Mouse (Mus musculus): ENCODE results near the gene Ifne. TPM values are rescaled to one million over a fixed set of nuclear protein-coding genes. Genes with fewer than 3 reads are reported as not detected.
A peak's percentile ranks its signal among the peaks of the same experiment; 100 is the strongest.

Gene Ifne
- polyA plus RNA-seq, 1 experiment from 2014 or later = not detected

GRCm38 (mm10) chr4:88916306-88916705 is 36.3 kb upstream of the Ifne start:
- no peak for ATAC-seq (ENCODE audit: low read depth)
- no peak overlapping the region for H3K4me3 ChIP-seq (ENCODE audit: low read depth, low read length)
- 73% methylated on average over 4 of the region's 4 CpGs for WGBS (ENCODE audit: insufficient replicate concordance)
- H3K9me3 ChIP-seq (replicated peaks; ENCODE audit: control insufficient read depth, low read length) = no peaks in the 10 kb centered on the region
- H3K4me2 ChIP-seq (ENCODE audit: low read depth, low read length) = no peak overlapping the region
- no peaks in the 10 kb centered on the region for H3K36me3 ChIP-seq (ENCODE audit: control insufficient read depth, insufficient read depth)
- H3K27ac ChIP-seq (ENCODE audit: low read length) = no peak overlapping the region
- H3K9ac ChIP-seq (ENCODE audit: low read depth, low read length) = no peak overlapping the region
- H3K27me3 ChIP-seq (ENCODE audit: control insufficient read depth, insufficient read depth, low read depth, low read length) = no peaks in the 10 kb centered on the region
- peaks cover 24% of the 10 kb centered on the region for H3K4me1 ChIP-seq (ENCODE audit: control insufficient read depth, low read depth, low read length)

DNA sequence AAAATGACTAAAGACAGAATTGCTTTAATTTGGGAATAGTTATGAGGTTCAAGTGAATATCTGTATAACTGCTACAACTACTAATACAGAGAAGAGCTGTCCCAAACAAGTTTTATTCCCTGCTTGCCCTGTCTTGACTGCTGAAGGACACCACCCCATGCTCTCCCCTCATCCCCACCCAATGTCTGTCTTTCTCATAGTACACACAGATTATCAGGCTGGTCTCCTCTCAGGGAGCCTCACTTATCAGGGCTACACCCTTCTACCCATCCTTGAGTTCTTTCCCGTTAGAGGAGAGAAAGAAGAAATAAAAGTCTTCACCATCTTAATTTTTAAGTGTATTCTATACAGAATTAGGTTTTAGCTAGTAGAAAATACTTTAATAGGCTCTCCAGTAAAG is 34.0 kb upstream of the Ifne start:
- Histone ChIP-seq H3K36me3 (ENCODE audit: control insufficient read depth, insufficient read depth) (no peaks in the 10 kb centered on the region), H3K27me3 (ENCODE audit: control insufficient read depth, insufficient read depth, low read depth, low read length) (no peaks in the 10 kb centered on the region), H3K9me3 (replicated peaks; ENCODE audit: control insufficient read depth, low read length) (no peaks in the 10 kb centered on the region), H3K9ac (ENCODE audit: low read depth, low read length) (no peak overlapping the region), H3K27ac (ENCODE audit: low read length) (no peak overlapping the region), H3K4me3 (ENCODE audit: low read depth, low read length) (no peak overlapping the region), H3K4me1 (ENCODE audit: control insufficient read depth, low read depth, low read length) (peaks cover 27% of the 10 kb centered on the region), H3K4me2 (ENCODE audit: low read depth, low read length) (peak overlapping the region; percentile 20; the same call in 1 of the 2 replicates)
- 24% methylated on average over 1 of the region's 1 CpGs for WGBS (ENCODE audit: insufficient replicate concordance)
- ATAC-seq (ENCODE audit: low read depth) = peak; percentile 91

DNA sequence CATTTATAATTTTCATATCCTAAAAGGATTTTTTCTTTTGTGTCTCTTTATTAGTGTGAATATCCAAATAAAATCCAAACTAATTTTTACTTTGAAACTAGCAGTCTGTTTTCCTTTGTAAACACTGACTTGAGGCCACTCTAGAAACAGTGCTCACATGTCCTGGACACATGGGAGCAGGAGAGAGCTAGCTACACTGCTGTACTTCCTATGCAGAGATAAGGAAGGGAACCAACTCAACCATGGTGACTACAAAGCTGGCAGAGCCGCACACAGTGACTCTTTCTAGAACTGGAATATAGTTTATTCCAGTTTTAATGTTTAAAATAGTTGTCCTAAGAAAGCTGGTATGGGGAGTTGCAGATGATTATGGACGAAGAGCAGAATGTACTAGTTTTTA is 32.9 kb upstream of the Ifne start:
- H3K4me2 ChIP-seq (ENCODE audit: low read depth, low read length) = no peak overlapping the region
- H3K9me3 ChIP-seq (replicated peaks; ENCODE audit: control insufficient read depth, low read length) = no peaks in the 10 kb centered on the region
- H3K4me3 ChIP-seq (ENCODE audit: low read depth, low read length) = no peak overlapping the region
- no peaks in the 10 kb centered on the region for H3K36me3 ChIP-seq (ENCODE audit: control insufficient read depth, insufficient read depth)
- H3K4me1 ChIP-seq (ENCODE audit: control insufficient read depth, low read depth, low read length) = peaks cover 22% of the 10 kb centered on the region
- H3K27me3 ChIP-seq (ENCODE audit: control insufficient read depth, insufficient read depth, low read depth, low read length) = no peaks in the 10 kb centered on the region
- 46% methylated on average over 2 of the region's 2 CpGs for WGBS (ENCODE audit: insufficient replicate concordance)
- H3K27ac ChIP-seq (ENCODE audit: low read length) = no peak overlapping the region
- no peak overlapping the region for H3K9ac ChIP-seq (ENCODE audit: low read depth, low read length)
- peak; percentile 74 for ATAC-seq (ENCODE audit: low read depth)

DNA sequence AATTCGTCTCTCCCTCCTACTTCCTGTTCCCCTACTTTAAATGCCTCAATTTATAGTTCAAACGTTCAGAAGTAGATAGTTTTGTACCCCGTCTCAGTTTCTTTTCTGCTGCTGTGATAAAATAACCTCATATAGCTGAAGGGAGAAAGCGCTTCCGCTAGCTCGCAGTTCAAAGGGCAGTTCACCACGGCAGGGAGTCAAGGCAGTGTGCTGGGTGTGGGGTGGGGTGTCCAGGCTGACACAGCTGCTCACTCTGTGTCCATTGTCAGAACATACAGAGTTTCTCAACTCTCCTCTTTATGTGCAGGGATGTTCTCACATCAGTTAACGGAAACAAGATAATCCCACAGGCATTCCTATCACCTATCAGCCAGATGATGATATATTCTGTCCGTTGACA is 32.2 kb upstream of the Ifne start:
- H3K9me3 ChIP-seq (replicated peaks; ENCODE audit: control insufficient read depth, low read length) = no peaks in the 10 kb centered on the region
- H3K27ac ChIP-seq (ENCODE audit: low read length) = no peak overlapping the region; the same call in 1 of the 2 replicates
- H3K9ac ChIP-seq (ENCODE audit: low read depth, low read length) = 0 out of 2 replicates have a peak overlapping the region, but pooled peaks have one; percentile 20
- H3K4me1 ChIP-seq (ENCODE audit: control insufficient read depth, low read depth, low read length) = peaks cover 20% of the 10 kb centered on the region
- H3K4me2 ChIP-seq (ENCODE audit: low read depth, low read length) = peak overlapping the region; percentile 24; the same call in 1 of the 2 replicates
- no peaks in the 10 kb centered on the region for H3K27me3 ChIP-seq (ENCODE audit: control insufficient read depth, insufficient read depth, low read depth, low read length)
- ATAC-seq (ENCODE audit: low read depth) = peak; percentile 45
- 40% methylated on average over 9 of the region's 9 CpGs for WGBS (ENCODE audit: insufficient replicate concordance)
- no peak overlapping the region for H3K4me3 ChIP-seq (ENCODE audit: low read depth, low read length)
- no peaks in the 10 kb centered on the region for H3K36me3 ChIP-seq (ENCODE audit: control insufficient read depth, insufficient read depth)

DNA sequence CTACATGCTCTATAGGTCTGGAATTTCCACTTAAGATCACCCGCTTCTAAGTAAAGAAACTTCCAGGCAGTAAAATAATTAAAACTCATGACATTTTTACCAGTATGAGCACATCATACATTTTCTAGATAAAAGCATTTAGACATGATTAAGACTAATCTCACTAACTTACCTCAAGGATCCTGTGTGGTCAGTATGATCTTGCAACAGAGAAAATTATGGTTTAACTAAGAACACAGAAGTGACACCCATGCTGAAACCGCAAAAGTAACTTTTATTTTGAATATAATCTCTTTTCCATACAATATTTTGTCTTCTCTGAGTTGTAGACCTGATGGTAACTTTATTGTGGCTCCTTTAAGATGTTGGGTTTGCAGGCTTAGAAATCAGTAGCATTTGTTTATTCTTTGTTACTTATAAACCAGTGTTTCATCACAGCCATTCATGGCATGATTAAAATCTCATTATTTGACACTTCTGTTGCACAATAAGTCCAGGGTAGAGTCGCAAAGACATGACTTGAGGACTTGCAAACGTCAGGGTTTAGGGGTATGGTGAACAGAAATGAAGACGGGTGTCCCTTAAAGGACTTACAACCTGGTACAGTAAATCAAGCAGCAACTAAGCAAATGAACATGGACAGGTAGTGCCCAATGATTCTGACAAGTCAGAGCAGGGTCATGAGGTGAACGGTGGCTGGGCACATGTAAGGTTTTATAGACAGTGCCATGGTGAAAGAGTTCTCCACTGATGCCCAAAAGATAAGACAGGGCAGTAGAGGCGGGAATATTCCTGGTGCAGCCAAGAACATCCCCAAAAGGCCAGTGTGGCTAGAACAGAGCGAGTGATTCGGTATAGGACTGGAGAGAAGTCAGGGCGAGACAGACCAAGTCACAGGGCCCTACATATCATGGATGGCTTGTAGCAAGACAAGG is 29.9 kb upstream of the Ifne start:
- no peaks in the 10 kb centered on the region for H3K9me3 ChIP-seq (replicated peaks; ENCODE audit: control insufficient read depth, low read length)
- H3K4me1 ChIP-seq (ENCODE audit: control insufficient read depth, low read depth, low read length) = peaks cover 20% of the 10 kb centered on the region
- H3K27ac ChIP-seq (ENCODE audit: low read length) = no peak overlapping the region
- no peaks in the 10 kb centered on the region for H3K27me3 ChIP-seq (ENCODE audit: control insufficient read depth, insufficient read depth, low read depth, low read length)
- H3K9ac ChIP-seq (ENCODE audit: low read depth, low read length) = no peak overlapping the region
- no peak overlapping the region for H3K4me3 ChIP-seq (ENCODE audit: low read depth, low read length)
- no peaks in the 10 kb centered on the region for H3K36me3 ChIP-seq (ENCODE audit: control insufficient read depth, insufficient read depth)
- 69% methylated on average over 10 of the region's 10 CpGs for WGBS (ENCODE audit: insufficient replicate concordance)
- no peak for ATAC-seq (ENCODE audit: low read depth)
- no peak overlapping the region for H3K4me2 ChIP-seq (ENCODE audit: low read depth, low read length)

- Histone ChIP-seq H3K9me3 (replicated peaks; ENCODE audit: control insufficient read depth, low read length) (no peaks in the 10 kb centered on the region), H3K4me2 (ENCODE audit: low read depth, low read length) (no peak overlapping the region), H3K9ac (ENCODE audit: low read depth, low read length) (no peak overlapping the region), H3K4me3 (ENCODE audit: low read depth, low read length) (no peak overlapping the region), H3K4me1 (ENCODE audit: control insufficient read depth, low read depth, low read length) (no peaks in the 10 kb centered on the region), H3K27ac (ENCODE audit: low read length) (no peak overlapping the region), H3K36me3 (ENCODE audit: control insufficient read depth, insufficient read depth) (no peaks in the 10 kb centered on the region), H3K27me3 (ENCODE audit: control insufficient read depth, insufficient read depth, low read depth, low read length) (no peaks in the 10 kb centered on the region)
- ATAC-seq (ENCODE audit: low read depth) = no peak
These were observed 13.3 kb upstream of the Ifne start for GRCm38 (mm10) chr4:88893201-88893754.

DNA sequence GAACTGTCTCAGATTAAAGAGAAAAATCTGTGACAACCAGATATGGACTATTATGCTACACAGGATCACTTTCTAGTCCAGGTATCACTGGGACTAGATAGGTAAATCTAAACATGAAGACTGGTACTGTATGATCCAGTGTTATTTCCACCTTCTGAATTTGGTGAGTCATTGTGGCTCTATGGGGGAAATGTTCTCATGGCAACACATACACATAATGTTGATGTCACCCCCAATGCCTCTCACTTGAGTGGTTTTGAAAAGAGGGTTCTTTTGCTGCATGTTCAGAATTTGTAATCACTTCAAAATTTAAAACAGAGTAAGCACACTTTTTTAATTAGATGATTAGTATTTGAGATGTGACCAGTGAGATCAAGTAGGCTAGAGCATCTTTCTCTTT is 8.2 kb upstream of the Ifne start:
- no peak overlapping the region for H3K4me2 ChIP-seq (ENCODE audit: low read depth, low read length)
- H3K4me3 ChIP-seq (ENCODE audit: low read depth, low read length) = no peak overlapping the region
- H3K36me3 ChIP-seq (ENCODE audit: control insufficient read depth, insufficient read depth) = no peaks in the 10 kb centered on the region
- no peaks in the 10 kb centered on the region for H3K9me3 ChIP-seq (replicated peaks; ENCODE audit: control insufficient read depth, low read length)
- no peak for ATAC-seq (ENCODE audit: low read depth)
- no peak overlapping the region for H3K27ac ChIP-seq (ENCODE audit: low read length)
- H3K4me1 ChIP-seq (ENCODE audit: control insufficient read depth, low read depth, low read length) = no peaks in the 10 kb centered on the region
- no peaks in the 10 kb centered on the region for H3K27me3 ChIP-seq (ENCODE audit: control insufficient read depth, insufficient read depth, low read depth, low read length)
- H3K9ac ChIP-seq (ENCODE audit: low read depth, low read length) = no peak overlapping the region

DNA sequence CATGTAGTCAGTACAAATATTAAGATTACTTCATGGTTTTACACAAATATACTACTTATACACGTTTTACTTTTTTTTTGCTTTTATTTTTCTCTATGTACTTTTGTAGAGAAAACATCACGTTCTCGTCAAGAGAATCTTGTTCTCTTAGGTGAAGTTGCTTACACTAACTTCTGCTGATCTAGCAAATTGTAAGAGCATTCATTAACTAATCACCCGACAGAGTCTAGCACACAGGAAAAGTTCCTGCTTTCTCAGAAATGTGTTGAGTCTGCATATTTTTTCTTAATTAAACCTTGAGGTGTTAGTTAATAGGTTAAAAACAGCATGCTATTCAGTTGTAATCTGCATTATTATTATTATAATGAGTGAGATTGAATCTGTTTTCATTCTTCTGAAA is 1.2 kb downstream of the Ifne start:
- WGBS (ENCODE audit: insufficient replicate concordance) = 40% methylated on average over 4 of the region's 4 CpGs
- Histone ChIP-seq H3K27me3 (ENCODE audit: control insufficient read depth, insufficient read depth, low read depth, low read length) (no peaks in the 10 kb centered on the region), H3K4me1 (ENCODE audit: control insufficient read depth, low read depth, low read length) (peaks cover 25% of the 10 kb centered on the region), H3K4me2 (ENCODE audit: low read depth, low read length) (no peak overlapping the region), H3K36me3 (ENCODE audit: control insufficient read depth, insufficient read depth) (no peaks in the 10 kb centered on the region), H3K9me3 (replicated peaks; ENCODE audit: control insufficient read depth, low read length) (no peaks in the 10 kb centered on the region), H3K9ac (ENCODE audit: low read depth, low read length) (no peak overlapping the region), H3K4me3 (ENCODE audit: low read depth, low read length) (no peak overlapping the region), H3K27ac (ENCODE audit: low read length) (no peak overlapping the region)
- ATAC-seq (ENCODE audit: low read depth) = no peak

- peak; percentile 64 for ATAC-seq (ENCODE audit: low read depth)
- Histone ChIP-seq H3K9ac (ENCODE audit: low read depth, low read length) (no peak overlapping the region), H3K9me3 (replicated peaks; ENCODE audit: control insufficient read depth, low read length) (no peaks in the 10 kb centered on the region), H3K36me3 (ENCODE audit: control insufficient read depth, insufficient read depth) (no peaks in the 10 kb centered on the region), H3K27ac (ENCODE audit: low read length) (no peak overlapping the region), H3K4me2 (ENCODE audit: low read depth, low read length) (peak overlapping the region; percentile 43), H3K27me3 (ENCODE audit: control insufficient read depth, insufficient read depth, low read depth, low read length) (no peaks in the 10 kb centered on the region), H3K4me1 (ENCODE audit: control insufficient read depth, low read depth, low read length) (peaks cover 25% of the 10 kb centered on the region), H3K4me3 (ENCODE audit: low read depth, low read length) (no peak overlapping the region)
- WGBS (ENCODE audit: insufficient replicate concordance) = 14% methylated on average over 10 of the region's 10 CpGs
These were observed 1.8 kb downstream of the Ifne start for GRCm38 (mm10) chr4:88878246-88878645.

Data from liver, embryonic 16.5 days (tissue).